Mouse (Mus musculus) kidney, embryonic 15.5 days (tissue): ENCODE measurements around the gene Dap3. TPM values are rescaled to one million over a fixed set of nuclear protein-coding genes. Genes with fewer than 3 reads are reported as not detected.
"Not testable (repeated sequence)": the region's sequence is repeated elsewhere in the genome, so short reads cannot be mapped to it uniquely, and the experiment has no call there.

Experiments used
- ATAC-seq: fragments of 200-750 bp; cut with Nextera tagmentation; replicated peaks from 2 replicates; pipeline ENCODE4 v1.8.0; 2017; ENCODE audit warnings: moderate TSS enrichment; ENCODE audit not compliant: low FRiP score
- H3K27ac ChIP-seq: fragments of 300-500 bp; sonication (generic); 2 replicates; pipeline ENCODE4 v1.5.1; 2015; ENCODE audit warnings: mild to moderate bottlenecking, inconsistent platforms
- H3K27me3 ChIP-seq: fragments of 300-500 bp; sonication (generic); 2 replicates; pipeline ENCODE4 v1.6.1; 2015; ENCODE audit warnings: inconsistent platforms
- H3K36me3 ChIP-seq: fragments of 300-500 bp; sonication (generic); 2 replicates; pipeline ENCODE4 v1.6.1; 2015; ENCODE audit warnings: inconsistent platforms
- H3K4me1 ChIP-seq: fragments of 300-500 bp; sonication (generic); 2 replicates; pipeline ENCODE4 v1.6.1; 2015; ENCODE audit warnings: inconsistent platforms
- H3K4me2 ChIP-seq: fragments of 300-500 bp; sonication (generic); 2 replicates; pipeline ENCODE4 v1.6.1; 2015; ENCODE audit warnings: moderate library complexity, mild to moderate bottlenecking, inconsistent platforms
- H3K4me3 ChIP-seq: fragments of 300-500 bp; sonication (generic); replicated peaks from 2 replicates; pipeline ENCODE4 v1.5.1; 2015; ENCODE audit warnings: mild to moderate bottlenecking, inconsistent platforms
- H3K9ac ChIP-seq: fragments of 300-500 bp; sonication (generic); 2 replicates; pipeline ENCODE4 v1.6.1; 2015; ENCODE audit warnings: mild to moderate bottlenecking, inconsistent platforms
- H3K9me3 ChIP-seq: fragments of 300-500 bp; sonication (generic); replicated peaks from 2 replicates; pipeline ENCODE4 v1.6.1; 2016; ENCODE audit warnings: inconsistent platforms
- WGBS: fragments of 180-500 bp; shearing (Covaris S2); methylation state at CpG from one replicate; pipeline ENCODE4 v1.1.7; 2015; ENCODE audit warnings: mixed read lengths; 5-methylcytosine and 5-hydroxymethylcytosine counted together
- polyA plus RNA-seq: library from polyadenylated mRNA; unstranded; fragments of >200 nt; fragmentation: Nextera tagmentation; extraction: Ambion mirVana; gene quantifications from 2 replicates; pipeline ENCODE4 v1.2.1, GENCODE M21; 2015

Dap3 gene
- polyA plus RNA-seq, 1 experiment from 2014 or later = 164 TPM

DNA sequence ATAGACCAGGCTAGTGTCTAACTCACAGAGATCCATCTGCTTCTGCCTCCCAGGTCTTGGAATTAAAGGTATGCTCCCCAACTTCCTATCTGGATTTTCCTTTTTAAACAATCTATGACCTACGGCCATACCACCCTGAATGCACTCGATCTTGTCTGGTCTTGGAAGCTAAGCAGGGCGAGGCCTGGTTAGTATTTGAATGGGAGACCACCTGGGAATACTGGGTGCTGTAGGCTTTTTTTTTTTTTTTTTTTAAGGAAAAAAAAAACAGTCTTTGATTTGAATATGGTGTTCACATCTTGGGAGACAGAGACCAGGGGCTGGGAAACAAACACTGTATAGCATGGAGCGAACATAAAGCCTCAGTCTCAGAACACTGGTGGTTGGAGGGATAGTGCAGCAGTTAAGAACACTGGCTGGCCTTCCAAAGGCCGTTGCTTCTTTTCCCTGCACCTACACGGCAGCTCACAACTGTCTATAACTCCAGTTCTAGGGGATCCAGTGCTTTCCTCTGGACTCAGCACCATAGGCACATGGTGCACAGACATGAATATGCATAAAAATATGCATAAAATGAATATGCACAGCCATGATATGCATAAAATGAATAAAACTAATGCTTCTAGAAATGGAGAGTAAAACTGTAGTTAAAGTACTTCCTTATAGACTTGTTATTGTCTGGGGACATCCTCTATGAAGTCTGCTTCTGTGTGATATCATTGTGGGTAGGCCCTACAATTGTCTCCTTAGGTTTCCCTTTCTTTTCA lies 44.4 kb downstream of the Dap3 start:
- peaks cover 99% of the 10 kb centered on the region for H3K36me3 ChIP-seq
- no peak for ATAC-seq
- no peak overlapping the region for H3K27ac ChIP-seq
- no peak overlapping the region for H3K4me2 ChIP-seq
- no peak overlapping the region for H3K4me3 ChIP-seq
- no peak overlapping the region for H3K9ac ChIP-seq
- WGBS = 87% methylated on average over 6 of the region's 6 CpGs
- no peaks in the 10 kb centered on the region for H3K27me3 ChIP-seq
- H3K9me3 ChIP-seq = no peaks in the 10 kb centered on the region
- no peaks in the 10 kb centered on the region for H3K4me1 ChIP-seq

DNA sequence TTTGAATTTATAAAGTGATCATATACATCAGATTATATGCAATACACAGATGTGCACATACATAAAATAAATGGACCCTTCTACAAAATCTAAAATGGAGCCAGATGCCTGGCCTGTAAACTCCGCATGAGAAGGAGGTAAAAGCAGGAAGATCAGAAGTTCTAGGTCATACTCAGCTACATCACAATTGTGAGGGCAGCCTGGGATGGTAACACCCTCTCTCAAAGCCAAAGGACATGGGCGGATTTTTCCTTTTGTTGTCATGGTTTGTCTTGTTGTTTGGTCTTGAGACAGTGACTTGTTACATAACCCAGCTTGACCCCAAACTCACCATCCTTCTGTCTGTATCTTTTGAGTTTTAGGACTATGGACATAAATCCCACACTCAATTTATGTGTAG lies 45.2 kb downstream of the Dap3 start:
- no peak overlapping the region for H3K4me2 ChIP-seq
- WGBS = 83% methylated on average over 2 of the region's 2 CpGs
- H3K4me1 ChIP-seq = no peaks in the 10 kb centered on the region
- no peaks in the 10 kb centered on the region for H3K27me3 ChIP-seq
- no peak overlapping the region for H3K9ac ChIP-seq
- peaks cover 97% of the 10 kb centered on the region for H3K36me3 ChIP-seq
- no peak overlapping the region for H3K27ac ChIP-seq
- H3K4me3 ChIP-seq = no peak overlapping the region
- no peaks in the 10 kb centered on the region for H3K9me3 ChIP-seq
- no peak for ATAC-seq

DNA sequence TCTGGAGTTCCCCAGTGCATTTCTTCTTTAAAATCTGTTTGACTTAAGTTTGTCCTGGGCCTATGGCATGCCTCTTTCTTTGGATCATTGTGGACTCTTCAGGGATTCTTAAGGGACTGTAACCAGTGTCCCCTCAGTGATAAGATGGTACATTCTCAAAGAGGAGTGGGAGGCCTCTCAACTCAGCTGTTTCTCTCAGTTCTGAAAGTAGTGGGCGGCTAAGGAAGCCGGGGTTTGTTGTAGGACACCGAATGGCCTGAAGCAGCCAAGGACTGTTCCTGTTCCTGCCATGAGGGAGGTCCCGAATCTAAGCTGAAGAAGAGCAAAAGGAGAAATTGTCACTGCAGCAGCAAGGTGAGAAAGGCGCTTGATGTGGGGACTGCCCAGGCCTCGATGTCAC lies 45.8 kb downstream of the Dap3 start:
- no peak overlapping the region for H3K9ac ChIP-seq
- no peaks in the 10 kb centered on the region for H3K4me1 ChIP-seq
- H3K4me2 ChIP-seq = no peak overlapping the region
- H3K4me3 ChIP-seq = no peak overlapping the region
- 85% methylated on average over 6 of the region's 6 CpGs for WGBS
- no peak overlapping the region for H3K27ac ChIP-seq
- no peaks in the 10 kb centered on the region for H3K27me3 ChIP-seq
- H3K36me3 ChIP-seq = peaks cover 96% of the 10 kb centered on the region
- ATAC-seq = no peak
- no peaks in the 10 kb centered on the region for H3K9me3 ChIP-seq

DNA sequence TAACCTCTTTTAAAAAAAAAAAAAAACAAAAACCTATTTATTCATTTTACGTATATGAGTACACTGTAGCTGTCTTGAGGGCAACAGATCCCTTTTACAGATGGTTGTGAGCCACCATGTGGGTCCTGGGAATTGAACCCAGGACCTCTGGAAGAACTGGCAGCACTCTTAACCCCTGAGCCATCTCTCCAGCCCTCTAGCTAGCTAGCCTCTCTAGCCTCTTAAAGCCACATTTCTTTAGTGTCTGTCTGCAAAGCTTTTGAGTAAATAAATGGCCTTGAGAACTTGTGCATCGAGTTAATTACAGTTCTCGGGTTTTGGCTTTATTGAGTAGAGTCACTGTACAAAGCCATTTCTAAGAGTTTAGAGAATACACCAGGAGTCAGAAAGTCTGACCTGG lies 46.2 kb downstream of the Dap3 start:
- Histone ChIP-seq H3K36me3 (peaks cover 93% of the 10 kb centered on the region), H3K27me3 (no peaks in the 10 kb centered on the region), H3K9me3 (no peaks in the 10 kb centered on the region), H3K4me2 (no peak overlapping the region), H3K9ac (no peak overlapping the region), H3K4me1 (no peaks in the 10 kb centered on the region), H3K4me3 (no peak overlapping the region), H3K27ac (no peak overlapping the region)
- no peak for ATAC-seq
- WGBS = 89% methylated on average over 3 of the region's 3 CpGs

DNA sequence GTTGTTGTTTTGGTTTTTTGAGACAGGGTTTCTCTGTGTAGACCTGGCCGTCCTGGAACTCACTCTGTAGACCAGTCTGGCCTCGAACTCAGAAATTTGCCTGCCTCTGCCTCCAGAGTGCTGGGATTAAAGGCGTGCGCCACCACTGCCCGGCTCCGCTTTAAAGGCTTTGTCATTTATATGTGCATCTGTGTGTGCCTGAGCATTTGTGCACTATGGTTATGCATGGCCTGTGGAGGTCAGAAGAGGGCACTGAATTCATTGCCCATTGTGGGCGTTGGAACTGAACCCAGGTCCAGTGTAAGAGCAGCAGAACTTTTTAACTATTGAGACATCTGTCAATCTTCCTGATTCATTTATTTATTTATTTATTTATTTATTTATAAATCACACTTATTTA lies 58.0 kb downstream of the Dap3 start:
- WGBS = 95% methylated on average over 7 of the region's 7 CpGs
- H3K9me3 ChIP-seq, H3K4me2 ChIP-seq, H3K4me3 ChIP-seq, ATAC-seq, H3K4me1 ChIP-seq, H3K9ac ChIP-seq, H3K27me3 ChIP-seq, H3K27ac ChIP-seq: not testable (repeated sequence)
- H3K36me3 ChIP-seq = peaks cover 25% of the 10 kb centered on the region

DNA sequence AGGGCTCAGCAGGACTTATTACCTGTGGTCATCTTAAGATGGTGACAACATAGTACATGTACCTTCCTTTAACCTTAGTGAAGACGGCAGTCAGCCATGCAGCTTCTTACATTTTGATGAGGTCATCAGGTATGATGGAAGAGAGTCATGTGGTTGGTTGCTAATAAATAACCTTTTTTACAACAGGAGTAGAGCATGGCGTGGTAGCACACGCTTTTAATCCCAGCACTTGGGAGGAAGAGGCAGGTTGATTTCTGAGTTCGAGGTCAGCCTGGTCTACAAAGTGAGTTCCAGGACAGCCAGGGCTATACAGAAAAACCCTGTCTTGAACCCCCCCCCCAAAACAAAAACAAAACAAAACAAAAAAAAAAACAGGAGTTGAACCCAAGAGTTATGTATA lies 68.4 kb downstream of the Dap3 start:
- not testable (repeated sequence) for ATAC-seq, H3K9ac ChIP-seq, H3K4me2 ChIP-seq, H3K27me3 ChIP-seq, H3K4me1 ChIP-seq, H3K27ac ChIP-seq, H3K4me3 ChIP-seq, H3K9me3 ChIP-seq, H3K36me3 ChIP-seq
- 92% methylated on average over 4 of the region's 4 CpGs for whole genome bisulfite sequencing

Other genes with a start within 250 kb of the Dap3 start
- gene Rit1, start 234.3 kb downstream of the Dap3 start, polyA plus RNA-seq = 46.7 and 50.4 TPM in 2 replicates
- gene Syt11, start 176.0 kb downstream of the Dap3 start, polyA plus RNA-seq = 13.1 and 16.2 TPM in 2 replicates
- gene Gon4l, start 116.0 kb downstream of the Dap3 start, polyA plus RNA-seq = 11.6 and 11.7 TPM in 2 replicates
- 51.5 and 59.1 TPM in 2 replicates for gene Msto1, start 37.2 kb downstream of the Dap3 start, polyA plus RNA-seq
- gene Ash1l, start 559 bp downstream of the Dap3 start, polyA plus RNA-seq = 19.4 and 22.3 TPM in 2 replicates
- 19.3 and 19.7 TPM in 2 replicates for gene Rusc1, start 142.1 kb upstream of the Dap3 start, polyA plus RNA-seq
- gene Gm43738, start 149.9 kb upstream of the Dap3 start, polyA plus RNA-seq = not detected in 2 replicates
- 188 and 215 TPM in 2 replicates for gene Fdps, start 150.8 kb upstream of the Dap3 start, polyA plus RNA-seq
- 2.3 and 5.5 TPM in 2 replicates for gene Pklr, start 185.0 kb upstream of the Dap3 start, polyA plus RNA-seq
- gene Hcn3, start 209.0 kb upstream of the Dap3 start, polyA plus RNA-seq = 1.6 and 3.1 TPM in 2 replicates
- gene Clk2, start 213.6 kb upstream of the Dap3 start, polyA plus RNA-seq = 28.4 and 32.0 TPM in 2 replicates
- gene Scamp3, start 226.3 kb upstream of the Dap3 start, polyA plus RNA-seq = 122 and 133 TPM in 2 replicates
- 37.1 and 50.4 TPM in 2 replicates for gene Fam189b, start 232.0 kb upstream of the Dap3 start, polyA plus RNA-seq